Mouse (Mus musculus): ENCODE data around the gene Pcgf1. TPM values are rescaled to one million over a fixed set of nuclear protein-coding genes. Genes with fewer than 3 reads are reported as not detected.

The Pcgf1 gene
- polyA plus RNA-seq, 1 experiment = not detected

- TF ChIP-seq POLR2A (IDR thresholded peaks at IDR 0.05; ENCODE audit: insufficient read depth, low read depth, low read length) (no peak), CTCF (IDR thresholded peaks at IDR 0.05; ENCODE audit: insufficient read depth, low read depth, low read length) (peak; percentile 15; the same call in 1 of the 2 replicates)
- H3K4me3 ChIP-seq (ENCODE audit: insufficient read depth, low read depth, low read length) = peak within 1 kb of the TSS; percentile 82
- H3K4me1 ChIP-seq (ENCODE audit: control insufficient read depth, insufficient read depth, low read length) = peaks cover 20% of the 10 kb centered on the region
- peak within 1 kb of the TSS; percentile 63 for H3K27ac ChIP-seq (ENCODE audit: insufficient read depth, low read depth, low read length)
- under 1% methylated on average over 50 of the region's 50 CpGs for WGBS
Measured at GRCm38 (mm10) chr6:83054871-83055431, 22.7 kb upstream of the Pcgf1 start, which contains the start of gene Htra2. TSS of gene Htra2 (minus strand) at chr6:83055273.

- TF ChIP-seq CTCF (IDR thresholded peaks at IDR 0.05; ENCODE audit: insufficient read depth, low read depth, low read length) = no peak
- TF ChIP-seq POLR2A (IDR thresholded peaks at IDR 0.05; ENCODE audit: insufficient read depth, low read depth, low read length) = no peak
- Histone ChIP-seq H3K4me1 (ENCODE audit: control insufficient read depth, insufficient read depth, low read length) (peaks cover 18% of the 10 kb centered on the region), H3K27ac (ENCODE audit: insufficient read depth, low read depth, low read length) (no peak within 1 kb of the TSS), H3K4me3 (ENCODE audit: insufficient read depth, low read depth, low read length) (no peak within 1 kb of the TSS)
- 47% methylated on average over 3 of the region's 3 CpGs for WGBS
Measured at GRCm38 (mm10) chr6:83057790-83058189, 19.9 kb upstream of the Pcgf1 start, which contains the start of gene Dqx1. TSS of gene Dqx1 (plus strand) at chr6:83057844.

GRCm38 (mm10) chr6:83058725-83059124, 18.9 kb upstream of the Pcgf1 start:
- Histone ChIP-seq H3K4me1 (ENCODE audit: control insufficient read depth, insufficient read depth, low read length) (peaks cover 10% of the 10 kb centered on the region), H3K27ac (ENCODE audit: insufficient read depth, low read depth, low read length) (no peak overlapping the region), H3K4me3 (ENCODE audit: insufficient read depth, low read depth, low read length) (no peak overlapping the region)
- WGBS = 82% methylated on average over 2 of the region's 2 CpGs
- TF ChIP-seq CTCF (IDR thresholded peaks at IDR 0.05; ENCODE audit: insufficient read depth, low read depth, low read length) (no peak), POLR2A (IDR thresholded peaks at IDR 0.05; ENCODE audit: insufficient read depth, low read depth, low read length) (no peak)

- H3K4me3 ChIP-seq (ENCODE audit: insufficient read depth, low read depth, low read length) = no peak overlapping the region
- no peak for TF ChIP-seq CTCF (IDR thresholded peaks at IDR 0.05; ENCODE audit: insufficient read depth, low read depth, low read length)
- TF ChIP-seq POLR2A (IDR thresholded peaks at IDR 0.05; ENCODE audit: insufficient read depth, low read depth, low read length) = no peak
- H3K4me1 ChIP-seq (ENCODE audit: control insufficient read depth, insufficient read depth, low read length) = peaks cover 8% of the 10 kb centered on the region
- WGBS = 34% methylated on average over 8 of the region's 8 CpGs
- no peak overlapping the region for H3K27ac ChIP-seq (ENCODE audit: insufficient read depth, low read depth, low read length)
Measured at GRCm38 (mm10) chr6:83065995-83066394, 11.7 kb upstream of the Pcgf1 start.

GRCm38 (mm10) chr6:83066441-83066840, 11.2 kb upstream of the Pcgf1 start:
- 33% methylated on average over 6 of the region's 6 CpGs for WGBS
- Histone ChIP-seq H3K4me1 (ENCODE audit: control insufficient read depth, insufficient read depth, low read length) (peaks cover 8% of the 10 kb centered on the region), H3K27ac (ENCODE audit: insufficient read depth, low read depth, low read length) (no peak overlapping the region), H3K4me3 (ENCODE audit: insufficient read depth, low read depth, low read length) (no peak overlapping the region)
- no peak for TF ChIP-seq CTCF (IDR thresholded peaks at IDR 0.05; ENCODE audit: insufficient read depth, low read depth, low read length)
- TF ChIP-seq POLR2A (IDR thresholded peaks at IDR 0.05; ENCODE audit: insufficient read depth, low read depth, low read length) = no peak

- Histone ChIP-seq H3K27ac (ENCODE audit: insufficient read depth, low read depth, low read length) (no peak overlapping the region), H3K4me3 (ENCODE audit: insufficient read depth, low read depth, low read length) (no peak overlapping the region), H3K4me1 (ENCODE audit: control insufficient read depth, insufficient read depth, low read length) (peaks cover 8% of the 10 kb centered on the region)
- TF ChIP-seq POLR2A (IDR thresholded peaks at IDR 0.05; ENCODE audit: insufficient read depth, low read depth, low read length) = no peak
- no peak for TF ChIP-seq CTCF (IDR thresholded peaks at IDR 0.05; ENCODE audit: insufficient read depth, low read depth, low read length)
- WGBS = 11% methylated on average over 8 of the region's 8 CpGs
Measured at GRCm38 (mm10) chr6:83068221-83068620, 9.4 kb upstream of the Pcgf1 start.

- Histone ChIP-seq H3K4me3 (ENCODE audit: insufficient read depth, low read depth, low read length) (no peak overlapping the region), H3K4me1 (ENCODE audit: control insufficient read depth, insufficient read depth, low read length) (peaks cover 8% of the 10 kb centered on the region), H3K27ac (ENCODE audit: insufficient read depth, low read depth, low read length) (no peak overlapping the region)
- WGBS = 1% methylated on average over 81 of the region's 81 CpGs
- TF ChIP-seq CTCF (IDR thresholded peaks at IDR 0.05; ENCODE audit: insufficient read depth, low read depth, low read length) (no peak), POLR2A (IDR thresholded peaks at IDR 0.05; ENCODE audit: insufficient read depth, low read depth, low read length) (no peak)
Measured at GRCm38 (mm10) chr6:83068706-83069487, 8.8 kb upstream of the Pcgf1 start.

- H3K4me1 ChIP-seq (ENCODE audit: control insufficient read depth, insufficient read depth, low read length) = peaks cover 8% of the 10 kb centered on the region
- WGBS = 2% methylated on average over 69 of the region's 69 CpGs
- no peak overlapping the region for H3K4me3 ChIP-seq (ENCODE audit: insufficient read depth, low read depth, low read length)
Measured at GRCm38 (mm10) chr6:83069488-83070246, 8.0 kb upstream of the Pcgf1 start.

GRCm38 (mm10) chr6:83070247-83070310, 7.6 kb upstream of the Pcgf1 start, which contains the start of gene Tlx2:
TSS of gene Tlx2 (minus strand) at chr6:83070293.
- Histone ChIP-seq H3K4me3 (ENCODE audit: insufficient read depth, low read depth, low read length) (no peak within 1 kb of the TSS), H3K27ac (ENCODE audit: insufficient read depth, low read depth, low read length) (no peak within 1 kb of the TSS), H3K4me1 (ENCODE audit: control insufficient read depth, insufficient read depth, low read length) (peaks cover 8% of the 10 kb centered on the region)
- 1% methylated on average over 10 of the region's 10 CpGs for WGBS
- TF ChIP-seq POLR2A (IDR thresholded peaks at IDR 0.05; ENCODE audit: insufficient read depth, low read depth, low read length) = no peak
- TF ChIP-seq CTCF (IDR thresholded peaks at IDR 0.05; ENCODE audit: insufficient read depth, low read depth, low read length) = no peak

More at GRCm38 (mm10) chr6:83069488-83070246, 8.0 kb upstream of the Pcgf1 start:
- TF ChIP-seq POLR2A (IDR thresholded peaks at IDR 0.05; ENCODE audit: insufficient read depth, low read depth, low read length) (no peak), CTCF (IDR thresholded peaks at IDR 0.05; ENCODE audit: insufficient read depth, low read depth, low read length) (no peak)
- H3K27ac ChIP-seq (ENCODE audit: insufficient read depth, low read depth, low read length) = no peak overlapping the region

All from olfactory bulb, adult 2 months (tissue).